Mouse (Mus musculus): ENCODE data around the gene Dchs2. TPM values are rescaled to one million over a fixed set of nuclear protein-coding genes. Genes with fewer than 3 reads are reported as not detected.

Gene Dchs2
- total and polyA plus RNA-seq, 3 experiments = not detected

- in situ Hi-C loops (cut with MboI; ENCODE audit: low pct_ligation_motif_present, low pct_unique_long_range_greater_than_20kb, low sequenced_read_pairs) = no loop called here
These were observed 138.3 kb downstream of the Dchs2 start for GRCm38 (mm10) chr3:83266009-83266408.

GRCm38 (mm10) chr3:83270228-83270627, 142.5 kb downstream of the Dchs2 start:
- dilution Hi-C loops (cut with MboI; ENCODE audit: extremely low pct_ligation_motif_present, extremely low pct_unique_long_range_greater_than_20kb, low sequenced_read_pairs) = no loop called here
- no peaks in the 10 kb centered on the region for H3K27me3 ChIP-seq (replicated peaks)
- H3K9me3 ChIP-seq (replicated peaks; ENCODE audit: low read length) = no peaks in the 10 kb centered on the region
- H3K4me1 ChIP-seq (ENCODE audit: control insufficient read depth in 1 of 2, insufficient read depth in 2 of 2) = peaks cover 0 to 4% of the 10 kb centered on the region in 2 experiments; a peak in 1 of 4 replicates
- in situ Hi-C loops (cut with MboI; ENCODE audit: low pct_ligation_motif_present, low pct_unique_long_range_greater_than_20kb, low sequenced_read_pairs) = loop anchor here (10.0 kb wide), 1 partner anchor 155 kb away; no protein-coding TSS in a partner anchor
- H3K27ac ChIP-seq (ENCODE audit: insufficient read depth, low read depth) = no peak overlapping the region
- DNase-seq (ENCODE audit: extremely low read depth) = no peak
- no peak overlapping the region for H3K9ac ChIP-seq (ENCODE audit: insufficient read depth, low read depth)
- no peaks in the 10 kb centered on the region for H3K36me3 ChIP-seq (replicated peaks in 1 of 2; ENCODE audit: control insufficient read depth in 1 of 2, insufficient read depth in 1 of 2, low read length in 1 of 2)
- no peak for TF ChIP-seq CHD2 (IDR thresholded peaks at IDR 0.05; ENCODE audit: low read length)
- TF ChIP-seq KAT2A (IDR thresholded peaks at IDR 0.05; ENCODE audit: insufficient replicate concordance, low read length) = no peak
- no peak for TF ChIP-seq ZKSCAN1 (IDR thresholded peaks at IDR 0.05; ENCODE audit: borderline replicate concordance, low read depth, low read length)
- TF ChIP-seq SIN3A (IDR thresholded peaks at IDR 0.05; ENCODE audit: low read length) = no peak
- TF ChIP-seq TCF12 (IDR thresholded peaks at IDR 0.05; ENCODE audit: low read depth, low read length) = no peak
- TF ChIP-seq NELFE (IDR thresholded peaks at IDR 0.05; ENCODE audit: low read depth, low read length) = no peak
- no peak for TF ChIP-seq MAFK (IDR thresholded peaks at IDR 0.05; ENCODE audit: insufficient replicate concordance, low read length)
- TF ChIP-seq CTCF (conservative IDR thresholded peaks at IDR 0.05 in 1 of 2, IDR thresholded peaks at IDR 0.05 in 1 of 2; ENCODE audit: low read depth in 2 of 2, low read length in 2 of 2) = no peak
- no peak for TF ChIP-seq MYC (IDR thresholded peaks at IDR 0.05; ENCODE audit: low read depth, low read length)
- TF ChIP-seq CHD1 (IDR thresholded peaks at IDR 0.05; ENCODE audit: low read depth, low read length) = no peak
- no peak for TF ChIP-seq UBTF (IDR thresholded peaks at IDR 0.05; ENCODE audit: low read depth, low read length)
- no peak for TF ChIP-seq MEF2A (IDR thresholded peaks at IDR 0.05; ENCODE audit: borderline replicate concordance, low read depth, low read length)
- no peak for TF ChIP-seq TBP (conservative IDR thresholded peaks at IDR 0.05; ENCODE audit: low read depth, low read length)
- no peak for TF ChIP-seq PAX5 (IDR thresholded peaks at IDR 0.05; ENCODE audit: low read length)
- no peak for TF ChIP-seq MXI1 (IDR thresholded peaks at IDR 0.05; ENCODE audit: low read depth, low read length)
- no peak for TF ChIP-seq RAD21 (IDR thresholded peaks at IDR 0.05; ENCODE audit: low read depth, low read length)
- H3K79me2 ChIP-seq (replicated peaks; ENCODE audit: control insufficient read depth, extremely low read depth, insufficient read depth, poor library complexity, severe bottlenecking) = no peaks in the 10 kb centered on the region
- no peak overlapping the region for H3K4me2 ChIP-seq (ENCODE audit: insufficient read depth, low read depth, poor library complexity, severe bottlenecking)
- no peak overlapping the region for H3K4me3 ChIP-seq (replicated peaks in 1 of 3; ENCODE audit: low read depth in 2 of 3, low read length in 2 of 3, poor library complexity in 1 of 3)

More at GRCm38 (mm10) chr3:83266009-83266408, 138.3 kb downstream of the Dchs2 start:
- no peak for TF ChIP-seq SMC3 (IDR thresholded peaks at IDR 0.05; ENCODE audit: low read depth, low read length)
- Histone ChIP-seq H3K9ac (ENCODE audit: insufficient read depth, low read depth) (no peak overlapping the region), H3K9me3 (replicated peaks; ENCODE audit: low read length) (no peaks in the 10 kb centered on the region), H3K4me1 (ENCODE audit: control insufficient read depth in 1 of 2, insufficient read depth in 2 of 2) (no peaks in the 10 kb centered on the region), H3K36me3 (replicated peaks in 1 of 2; ENCODE audit: control insufficient read depth in 1 of 2, insufficient read depth in 1 of 2, low read length in 1 of 2) (no peaks in the 10 kb centered on the region), H3K79me2 (replicated peaks; ENCODE audit: control insufficient read depth, extremely low read depth, insufficient read depth, poor library complexity, severe bottlenecking) (no peaks in the 10 kb centered on the region), H3K27ac (ENCODE audit: insufficient read depth, low read depth) (no peak overlapping the region), H3K4me2 (ENCODE audit: insufficient read depth, low read depth, poor library complexity, severe bottlenecking) (no peak overlapping the region), H3K27me3 (replicated peaks) (no peaks in the 10 kb centered on the region), H3K4me3 (replicated peaks in 1 of 3; ENCODE audit: low read depth in 2 of 3, low read length in 2 of 3, poor library complexity in 1 of 3) (no peak overlapping the region)
- dilution Hi-C loops (cut with MboI; ENCODE audit: extremely low pct_ligation_motif_present, extremely low pct_unique_long_range_greater_than_20kb, low sequenced_read_pairs) = no loop called here
- no peak for DNase-seq (ENCODE audit: extremely low read depth)

Data from CH12.LX (cell line).